Mouse (Mus musculus): ENCODE results near the gene Adra2a. TPM values are rescaled to one million over a fixed set of nuclear protein-coding genes. Genes with fewer than 3 reads are reported as not detected.

Gene Adra2a
- polyA plus RNA-seq, 1 experiment from 2014 or later: 0.02 TPM

- Histone ChIP-seq H3K9ac (ENCODE audit: low read depth, low read length) (no peak overlapping the region), H3K4me1 (ENCODE audit: control insufficient read depth, low read depth, low read length) (no peaks in the 10 kb centered on the region), H3K27ac (ENCODE audit: low read length) (no peak overlapping the region), H3K9me3 (replicated peaks; ENCODE audit: control insufficient read depth, low read length) (no peaks in the 10 kb centered on the region), H3K27me3 (ENCODE audit: control insufficient read depth, insufficient read depth, low read depth, low read length) (no peaks in the 10 kb centered on the region), H3K4me2 (ENCODE audit: low read depth, low read length) (no peak overlapping the region), H3K36me3 (ENCODE audit: control insufficient read depth, insufficient read depth) (no peaks in the 10 kb centered on the region), H3K4me3 (ENCODE audit: low read depth, low read length) (no peak overlapping the region)
- no peak for ATAC-seq (ENCODE audit: low read depth)
- WGBS (ENCODE audit: insufficient replicate concordance): 64% methylated on average over 3 of the region's 3 CpGs
These were observed 54.4 kb downstream of the Adra2a start for GRCm38 (mm10) chr19:54098367-54098766.

Other genes with a start within 250 kb of the Adra2a start
- gene Pdcd4, start 151.9 kb upstream of the Adra2a start, polyA plus RNA-seq (2015; fragmentation: Nextera tagmentation; extraction: Ambion mirVana): 21.5 TPM in 2 replicates
- 16.6 TPM in 2 replicates for gene Shoc2, start 99.8 kb upstream of the Adra2a start, polyA plus RNA-seq (2015; fragmentation: Nextera tagmentation; extraction: Ambion mirVana)
- gene Bbip1, start 99.5 kb upstream of the Adra2a start, polyA plus RNA-seq (2015; fragmentation: Nextera tagmentation; extraction: Ambion mirVana): 33.8 and 40.1 TPM in 2 replicates